8 mouse cellular contexts compared by ENCODE assay signal in genomic region chr5:29468351-29469065, GRCm38 (mm10). TPM values are rescaled to one million over a fixed set of nuclear protein-coding genes. Genes with fewer than 3 reads are reported as not detected.
A peak's percentile ranks its signal among the peaks of the same experiment; 100 is the strongest.
DNase-seq lines count a peak whose midpoint lies in the region; ATAC-seq and TF ChIP-seq lines count a peak whose summit lies in the region.

No protein-coding gene starts in this region.

- no peak for DNase-seq in left cerebral cortex, adult 2 months (ENCODE audit: extremely low spot score in 1 of 2, low spot score in 2 of 2)
- DNase-seq in left cerebral cortex, postnatal 36 days (ENCODE audit: low spot score in 2 of 2) = no peak
- no peak for DNase-seq in layer of hippocampus, postnatal 25 days (ENCODE audit: extremely low spot score in 1 of 2, low spot score in 1 of 2)
- no peak for DNase-seq in frontal cortex, postnatal 36 days (ENCODE audit: low spot score in 2 of 2)
- no peak for DNase-seq in gastrocnemius, postnatal 36 days

- peaks cover 84% of the 10 kb centered on the region for H3K27me3 ChIP-seq in embryonic facial prominence, embryonic 13.5 days
- H3K27me3 ChIP-seq in intestine, embryonic 16.5 days (replicated peaks; ENCODE audit: control insufficient read depth, insufficient read depth, low read length) = peaks cover 43% of the 10 kb centered on the region
- peaks cover 81% of the 10 kb centered on the region for H3K27me3 ChIP-seq in neural tube, embryonic 12.5 days (replicated peaks)

- H3K4me2 ChIP-seq in embryonic facial prominence, embryonic 13.5 days = peak overlapping the region; percentile 58
- peak overlapping the region; percentile 80 for H3K4me2 ChIP-seq in intestine, embryonic 16.5 days (ENCODE audit: low read depth, low read length)
- H3K4me2 ChIP-seq in neural tube, embryonic 12.5 days (replicated peaks) = peak overlapping the region; percentile 62

- peaks cover 9% of the 10 kb centered on the region; the same call in 1 of the 2 replicates for H3K4me1 ChIP-seq in embryonic facial prominence, embryonic 13.5 days
- peaks cover 6% of the 10 kb centered on the region; the same call in 1 of the 2 replicates for H3K4me1 ChIP-seq in intestine, embryonic 16.5 days (ENCODE audit: control insufficient read depth, insufficient read depth, low read length)
- H3K4me1 ChIP-seq in neural tube, embryonic 12.5 days = peaks cover 11% of the 10 kb centered on the region

- WGBS in embryonic facial prominence, embryonic 13.5 days = 1% methylated on average over 17 of the region's 17 CpGs
- WGBS in intestine, embryonic 16.5 days = 4% methylated on average over 17 of the region's 17 CpGs
- WGBS in neural tube, embryonic 12.5 days = 1% methylated on average over 17 of the region's 17 CpGs

- no peak overlapping the region for H3K27ac ChIP-seq in left cerebral cortex, adult 2 months
- H3K27ac ChIP-seq in embryonic facial prominence, embryonic 13.5 days = no peak overlapping the region
- H3K27ac ChIP-seq in intestine, embryonic 16.5 days (ENCODE audit: low read length) = no peak overlapping the region
- H3K27ac ChIP-seq in neural tube, embryonic 12.5 days = no peak overlapping the region

- H3K4me3 ChIP-seq in left cerebral cortex, adult 2 months = peak overlapping the region; percentile 23
- peak overlapping the region; percentile 38 for H3K4me3 ChIP-seq in embryonic facial prominence, embryonic 13.5 days
- peak overlapping the region; percentile 55 for H3K4me3 ChIP-seq in intestine, embryonic 16.5 days (ENCODE audit: low read length)
- H3K4me3 ChIP-seq in neural tube, embryonic 12.5 days = peak overlapping the region; percentile 29; the same call in 1 of the 2 replicates

- H3K36me3 ChIP-seq in embryonic facial prominence, embryonic 13.5 days = no peaks in the 10 kb centered on the region
- no peaks in the 10 kb centered on the region for H3K36me3 ChIP-seq in intestine, embryonic 16.5 days (ENCODE audit: control insufficient read depth, insufficient read depth, low read length)
- no peaks in the 10 kb centered on the region for H3K36me3 ChIP-seq in neural tube, embryonic 12.5 days

- ATAC-seq in embryonic facial prominence, embryonic 13.5 days (ENCODE audit: insufficient number of reproducible peaks, insufficient read depth, low FRiP score, low TSS enrichment, low read depth) = no peak
- no peak for ATAC-seq in intestine, embryonic 16.5 days
- no peak for ATAC-seq in neural tube, embryonic 12.5 days (ENCODE audit: low FRiP score, low read depth)

- no peak for TF ChIP-seq CTCF in left cerebral cortex, adult 2 months (IDR thresholded peaks at IDR 0.05)

- intact Hi-C loops in left cerebral cortex, adult 2 months (cut with DNase I) = no loop called here
- intact Hi-C loops in left cerebral cortex, postnatal 36 days (cut with DNase I) = no loop called here
- intact Hi-C loops in gastrocnemius, postnatal 36 days (cut with DNase I) = no loop called here

- no peaks in the 10 kb centered on the region for H3K9me3 ChIP-seq in embryonic facial prominence, embryonic 13.5 days
- H3K9me3 ChIP-seq in intestine, embryonic 16.5 days (ENCODE audit: control insufficient read depth, low read length) = no peaks in the 10 kb centered on the region
- no peaks in the 10 kb centered on the region for H3K9me3 ChIP-seq in neural tube, embryonic 12.5 days

- H3K9ac ChIP-seq in embryonic facial prominence, embryonic 13.5 days = no peak overlapping the region
- H3K9ac ChIP-seq in intestine, embryonic 16.5 days (ENCODE audit: low read depth, low read length) = peak overlapping the region; percentile 62
- no peak overlapping the region for H3K9ac ChIP-seq in neural tube, embryonic 12.5 days

RNA-seq across cellular contexts. Expression of gene Mnx1, which starts 9.8 kb away (rescaled TPM):
- total RNA-seq in left cerebral cortex, adult 2 months (2021) = not detected
- total RNA-seq in left cerebral cortex, postnatal 36 days (2021) = not detected
- not detected in 2 replicates for polyA plus RNA-seq in embryonic facial prominence, embryonic 13.5 days (2015; fragmentation: Nextera tagmentation; extraction: Ambion mirVana)
- 0.22 and 0.81 TPM in 2 replicates for polyA plus RNA-seq in intestine, embryonic 16.5 days (2015; fragmentation: Nextera tagmentation; extraction: Ambion mirVana)
- polyA plus RNA-seq in neural tube, embryonic 12.5 days (2016; fragmentation: Nextera tagmentation; extraction: Ambion mirVana) = 6.9 and 10.3 TPM in 2 replicates
- not detected for total RNA-seq in layer of hippocampus, postnatal 25 days (2021)
- not detected for total RNA-seq in gastrocnemius, postnatal 36 days (2021)

RNA-seq across cellular contexts. Expression of gene Nom1, which starts 34.0 kb away (rescaled TPM):
- total RNA-seq in left cerebral cortex, adult 2 months (2021) = 10 to 100 TPM; 19.9 to 25.4 TPM
- 10 to 100 TPM; 20.7 to 21.4 TPM for total RNA-seq in left cerebral cortex, postnatal 36 days (2021)
- polyA plus RNA-seq in embryonic facial prominence, embryonic 13.5 days (2015; fragmentation: Nextera tagmentation; extraction: Ambion mirVana) = 27.9 and 28.0 TPM in 2 replicates
- 29.0 and 32.8 TPM in 2 replicates for polyA plus RNA-seq in intestine, embryonic 16.5 days (2015; fragmentation: Nextera tagmentation; extraction: Ambion mirVana)
- 23.5 and 25.0 TPM in 2 replicates for polyA plus RNA-seq in neural tube, embryonic 12.5 days (2016; fragmentation: Nextera tagmentation; extraction: Ambion mirVana)
- total RNA-seq in layer of hippocampus, postnatal 25 days (2021) = 10 to 100 TPM; 19.9 to 28.3 TPM
- total RNA-seq in gastrocnemius, postnatal 36 days (2021) = 10 to 100 TPM in 1 of 2 experiments, 1 to 10 TPM in 1; 8.9 to 10.4 TPM
